Mouse (Mus musculus) bone marrow macrophage, adult 2 months (primary cell): ENCODE measurements around the gene Scg5.

Source experiments
- CTCF ChIP-seq: IDR thresholded peaks from 2 replicates; pipeline ENCODE4 v1.5.1; 2012; ENCODE audit warnings: low read depth, mild to moderate bottlenecking, low read length, moderate library complexity
- POLR2A ChIP-seq: IDR thresholded peaks from 2 replicates; pipeline ENCODE4 v1.6.1; 2012; ENCODE audit warnings: mild to moderate bottlenecking, low read depth, low read length, borderline replicate concordance

DNA sequence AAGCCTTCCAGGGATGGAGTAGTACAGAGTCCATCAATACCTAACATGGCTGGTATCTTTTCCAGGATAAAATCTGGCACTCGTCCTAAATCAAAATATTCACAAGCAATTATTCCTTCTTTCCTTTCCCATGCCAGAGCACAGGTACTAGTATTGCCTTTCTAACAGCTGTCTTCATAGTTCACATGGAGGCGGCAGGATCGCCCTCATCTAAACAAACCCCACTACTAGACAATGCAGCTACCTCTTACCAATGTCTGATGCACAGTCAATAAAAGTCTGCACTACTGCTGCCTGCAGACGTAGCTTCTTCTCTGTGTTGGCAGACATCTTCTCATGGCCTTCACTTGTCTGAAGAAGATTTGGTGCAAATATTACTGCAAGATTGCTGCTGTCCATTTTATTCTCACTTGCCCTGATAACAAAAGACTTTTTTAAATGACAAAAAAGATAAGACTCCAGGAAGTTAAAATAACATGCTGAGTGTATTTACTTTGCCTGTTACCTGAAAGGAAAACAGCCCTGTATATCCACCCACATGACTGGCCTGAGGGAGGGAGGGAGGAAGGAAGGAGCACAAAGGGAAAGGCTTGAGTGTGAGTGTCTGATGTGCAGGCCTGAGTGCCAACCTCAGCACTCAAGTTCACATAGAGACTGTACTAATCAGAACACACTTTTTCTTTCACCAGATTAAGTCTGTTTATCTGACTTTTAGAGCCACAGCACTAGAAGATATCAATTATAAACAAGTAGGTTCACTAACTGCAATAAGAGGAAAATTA is 12.9 kb upstream of the Scg5 start:
- no peak for TF ChIP-seq CTCF
- no peak for TF ChIP-seq POLR2A
